Mouse (Mus musculus) ES-Bruce4 (cell line): ENCODE measurements around the gene Napsa.

Source experiments
- CTCF ChIP-seq: IDR thresholded peaks from one replicate; pipeline ENCODE4 v1.8.1; 2011; ENCODE audit warnings: low read depth, low read length
- EP300 ChIP-seq: IDR thresholded peaks from 2 replicates; pipeline ENCODE4 v1.6.1; 2011; ENCODE audit warnings: low read depth, low read length; ENCODE audit not compliant: insufficient read depth
- POLR2A ChIP-seq: IDR thresholded peaks from one replicate; pipeline ENCODE4 v1.8.1; 2011; ENCODE audit warnings: low read length; ENCODE audit not compliant: insufficient read depth

DNA sequence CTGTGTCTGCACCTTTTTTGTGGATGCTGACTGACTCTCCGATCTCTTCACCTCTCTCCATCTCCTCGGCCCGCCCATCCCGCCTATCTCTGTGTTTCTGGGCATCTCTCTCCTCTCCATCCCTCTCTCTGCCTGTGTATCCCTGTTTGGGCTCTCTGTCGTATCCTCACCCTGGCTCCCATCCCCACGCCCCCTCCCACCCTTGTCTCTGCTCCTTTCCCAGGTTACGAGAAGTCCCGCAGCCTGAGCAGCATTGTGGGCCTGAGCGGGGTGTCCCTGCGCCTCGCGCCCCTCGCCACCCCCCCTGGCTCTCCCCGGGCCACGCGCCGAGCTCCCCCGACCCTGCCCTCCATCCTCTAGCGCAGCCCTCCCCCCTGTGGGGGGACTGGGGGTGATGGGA is 29.5 kb downstream of the Napsa start:
- TF ChIP-seq POLR2A: no peak
- TF ChIP-seq CTCF: no peak
- TF ChIP-seq EP300: no peak
